Mouse (Mus musculus) neural tube, embryonic 14.5 days (tissue): Measurements from ENCODE around the gene Foxo6. TPM values are rescaled to one million over a fixed set of nuclear protein-coding genes. Genes with fewer than 3 reads are reported as not detected.

ENCODE experiments used
- ATAC-seq: fragments of 200-750 bp; cut with Nextera tagmentation; 2 replicates; pipeline ENCODE4 v1.8.0; 2017; ENCODE audit warnings: low read depth, mild to moderate bottlenecking, moderate TSS enrichment, moderate library complexity
- H3K27ac ChIP-seq: fragments of 300-500 bp; sonication (generic); 2 replicates; pipeline ENCODE4 v1.5.1; 2014; ENCODE audit warnings: low read depth, mild to moderate bottlenecking, control low read depth, low read length, moderate library complexity, mixed read lengths
- H3K27me3 ChIP-seq: fragments of 300-500 bp; sonication (generic); 2 replicates; pipeline ENCODE4 v1.6.1; 2014; ENCODE audit warnings: low read length; ENCODE audit not compliant: control insufficient read depth, insufficient read depth
- H3K36me3 ChIP-seq: fragments of 300-500 bp; sonication (generic); 2 replicates; pipeline ENCODE4 v1.6.1; 2014; ENCODE audit warnings: low read length, mixed read lengths; ENCODE audit not compliant: control insufficient read depth, insufficient read depth
- H3K4me1 ChIP-seq: fragments of 300-500 bp; sonication (generic); 2 replicates; pipeline ENCODE4 v1.6.1; 2014; ENCODE audit warnings: low read length; ENCODE audit not compliant: control insufficient read depth, insufficient read depth
- H3K4me2 ChIP-seq: fragments of 300-500 bp; sonication (generic); 2 replicates; pipeline ENCODE4 v1.6.1; 2014; ENCODE audit warnings: mild to moderate bottlenecking, low read depth, low read length, control low read depth
- H3K4me3 ChIP-seq: fragments of 300-500 bp; sonication (generic); 2 replicates; pipeline ENCODE4 v1.5.1; 2014; ENCODE audit warnings: low read depth, low read length, control low read depth, mixed read lengths
- H3K9ac ChIP-seq: fragments of 300-500 bp; sonication (generic); replicated peaks from 2 replicates; pipeline ENCODE4 v1.6.1; 2014; ENCODE audit warnings: low read depth, mild to moderate bottlenecking, control low read depth, low read length, mixed read lengths
- H3K9me3 ChIP-seq: fragments of 300-500 bp; sonication (generic); 2 replicates; pipeline ENCODE4 v1.6.1; 2016; ENCODE audit warnings: low read length; ENCODE audit not compliant: control insufficient read depth
- WGBS: fragments of 180-500 bp; shearing (Covaris S2); extraction: QIAGEN DNeasy Blood & Tissue Kit; methylation state at CpG from one replicate; pipeline ENCODE4 v1.1.7; 2014; 5-methylcytosine and 5-hydroxymethylcytosine counted together
- polyA plus RNA-seq: library from polyadenylated mRNA; unstranded; fragments of >200 nt; fragmentation: Nextera tagmentation; extraction: Ambion mirVana; gene quantifications from 2 replicates; pipeline ENCODE4 v1.2.1, GENCODE M21; 2014

Gene Foxo6
- polyA plus RNA-seq, 1 experiment from 2014 or later, result 1.1 TPM

DNA sequence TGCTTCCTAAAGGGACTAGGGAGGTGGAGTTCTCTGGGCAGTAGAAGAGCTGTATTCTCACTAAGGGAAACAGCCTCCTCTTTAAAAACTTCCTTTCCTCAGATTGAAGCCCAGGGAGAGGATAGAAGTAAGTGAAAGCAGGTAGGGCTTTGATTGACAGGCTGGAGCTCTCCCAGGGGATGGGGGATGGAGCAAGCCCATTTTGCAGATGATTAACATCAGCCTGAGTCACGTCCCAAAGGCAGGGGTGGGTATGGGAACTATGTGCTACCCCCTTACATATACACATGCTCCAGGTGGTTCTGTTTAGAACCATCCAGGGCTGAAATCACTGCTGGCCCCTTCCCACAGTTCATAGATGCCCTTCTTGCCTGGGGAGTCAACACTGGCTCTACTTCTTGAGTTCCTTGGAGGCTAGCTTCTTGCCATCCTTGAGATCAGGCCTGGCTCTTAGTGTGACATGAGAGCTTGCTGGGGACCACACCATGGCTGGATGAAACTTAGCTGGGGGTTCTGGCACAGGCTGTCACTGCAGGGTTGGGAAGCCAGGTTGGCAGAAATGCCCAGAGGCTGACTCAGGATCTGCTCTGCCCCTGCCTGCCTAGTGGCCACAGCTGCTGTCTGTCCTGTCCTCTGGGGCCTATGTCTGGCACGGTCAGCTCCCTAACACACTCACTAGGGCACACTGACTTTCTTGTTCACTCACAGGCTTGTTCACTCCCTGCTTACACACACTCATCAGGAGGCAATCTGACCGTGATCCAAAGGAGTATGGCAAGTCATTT, 2.2 kb upstream of the Foxo6 start:
- peaks cover 12% of the 10 kb centered on the region for H3K4me1 ChIP-seq
- no peak overlapping the region; the same call in 1 of the 2 replicates for H3K9ac ChIP-seq
- no peak overlapping the region for H3K4me3 ChIP-seq
- H3K27me3 ChIP-seq, result no peaks in the 10 kb centered on the region; the same call in 1 of the 2 replicates
- H3K9me3 ChIP-seq, result no peaks in the 10 kb centered on the region
- no peaks in the 10 kb centered on the region for H3K36me3 ChIP-seq
- ATAC-seq, result no peak
- WGBS, result 53% methylated on average over 3 of the region's 3 CpGs
- no peak overlapping the region for H3K27ac ChIP-seq
- H3K4me2 ChIP-seq, result no peak overlapping the region

GRCm38 (mm10) chr4:120286761-120287241, 348 bp downstream of the Foxo6 start:
- ATAC-seq, result no peak
- Histone ChIP-seq H3K9me3 (no peaks in the 10 kb centered on the region), H3K27me3 (peaks cover 2% of the 10 kb centered on the region), H3K4me2 (peak overlapping the region; percentile 93), H3K36me3 (no peaks in the 10 kb centered on the region), H3K4me3 (peak overlapping the region; percentile 73), H3K4me1 (peaks cover 30% of the 10 kb centered on the region), H3K9ac (peak overlapping the region; percentile 79), H3K27ac (peak overlapping the region; percentile 62; the same call in 1 of the 2 replicates)
- 1% methylated on average over 51 of the region's 53 CpGs for WGBS

DNA sequence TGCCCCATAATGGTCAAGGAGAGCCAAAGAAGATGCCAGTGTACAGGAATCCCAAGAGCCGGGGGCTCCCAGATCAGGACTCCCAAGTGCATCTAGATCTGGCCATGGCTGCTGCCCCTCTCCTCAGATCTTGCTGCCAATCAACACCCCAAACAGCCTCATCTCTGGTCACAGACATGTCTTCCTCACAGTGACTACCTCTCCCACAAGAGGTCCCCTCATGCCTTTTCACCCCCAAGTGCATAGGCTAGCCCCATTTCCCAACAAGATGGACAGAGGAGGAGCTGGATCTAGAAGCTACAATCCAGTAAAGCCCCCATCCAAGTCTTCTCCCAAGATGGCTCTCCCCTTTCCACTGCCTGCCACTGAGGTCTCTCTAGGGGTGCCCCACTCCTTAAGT, 1.4 kb downstream of the Foxo6 start:
- no peak overlapping the region for H3K27ac ChIP-seq
- H3K27me3 ChIP-seq, result peaks cover 2% of the 10 kb centered on the region
- H3K4me2 ChIP-seq, result peak overlapping the region; percentile 93
- no peaks in the 10 kb centered on the region for H3K9me3 ChIP-seq
- H3K4me3 ChIP-seq, result peak overlapping the region; percentile 73
- ATAC-seq, result no peak
- whole genome bisulfite sequencing, result 55% methylated on average over 1 of the region's 1 CpGs
- H3K9ac ChIP-seq, result 0 out of 2 replicates have a peak overlapping the region, but pooled peaks have one; percentile 79
- H3K36me3 ChIP-seq, result no peaks in the 10 kb centered on the region
- H3K4me1 ChIP-seq, result peaks cover 32% of the 10 kb centered on the region

GRCm38 (mm10) chr4:120285223-120285622, 1.9 kb downstream of the Foxo6 start:
- Histone ChIP-seq H3K4me2 (peak overlapping the region; percentile 93), H3K9me3 (no peaks in the 10 kb centered on the region), H3K4me3 (peak overlapping the region; percentile 73; the same call in 1 of the 2 replicates), H3K9ac (no peak overlapping the region), H3K27ac (no peak overlapping the region), H3K36me3 (no peaks in the 10 kb centered on the region), H3K27me3 (peaks cover 2% of the 10 kb centered on the region), H3K4me1 (peaks cover 32% of the 10 kb centered on the region)
- ATAC-seq, result no peak
- WGBS, result 61% methylated on average over 3 of the region's 3 CpGs

GRCm38 (mm10) chr4:120284187-120284586, 3.0 kb downstream of the Foxo6 start:
- H3K27me3 ChIP-seq, result peaks cover 2% of the 10 kb centered on the region
- no peak overlapping the region for H3K9ac ChIP-seq
- no peaks in the 10 kb centered on the region for H3K9me3 ChIP-seq
- H3K27ac ChIP-seq, result no peak overlapping the region
- ATAC-seq, result no peak
- peak overlapping the region; percentile 83 for H3K4me2 ChIP-seq
- no peaks in the 10 kb centered on the region for H3K36me3 ChIP-seq
- H3K4me3 ChIP-seq, result no peak overlapping the region
- 73% methylated on average over 1 of the region's 1 CpGs for WGBS
- peaks cover 32% of the 10 kb centered on the region for H3K4me1 ChIP-seq

DNA sequence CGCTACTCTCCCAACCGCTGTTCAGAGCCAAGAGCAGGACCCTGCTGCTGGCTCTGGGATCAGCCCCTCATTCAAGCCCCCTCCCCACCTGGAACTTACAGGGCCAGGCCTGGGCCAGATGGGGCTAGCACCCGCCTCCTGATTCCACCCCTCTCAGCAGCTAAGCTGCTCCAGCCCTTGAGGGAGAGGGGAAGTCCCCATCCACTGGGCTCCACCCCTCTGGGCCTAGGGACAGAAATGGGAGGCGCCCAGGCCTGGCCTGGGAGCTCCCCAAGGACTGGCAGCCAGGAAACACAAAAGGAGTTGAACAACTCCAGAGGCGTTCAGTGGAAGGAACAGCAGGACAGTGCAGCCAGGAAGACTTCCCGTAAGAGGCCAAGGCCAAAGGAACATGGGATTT, 4.0 kb downstream of the Foxo6 start:
- Histone ChIP-seq H3K36me3 (no peaks in the 10 kb centered on the region), H3K4me2 (peak overlapping the region; percentile 83), H3K9ac (peak overlapping the region; percentile 57), H3K4me1 (peaks cover 32% of the 10 kb centered on the region), H3K4me3 (peak overlapping the region; percentile 42), H3K27ac (peak overlapping the region; percentile 57), H3K27me3 (peaks cover 2% of the 10 kb centered on the region), H3K9me3 (no peaks in the 10 kb centered on the region)
- 7% methylated on average over 6 of the region's 6 CpGs for WGBS
- ATAC-seq, result peak; percentile 44

- Histone ChIP-seq H3K27me3 (peaks cover 2% of the 10 kb centered on the region), H3K4me2 (peak overlapping the region; percentile 83), H3K4me1 (peaks cover 33% of the 10 kb centered on the region), H3K9ac (peak overlapping the region; percentile 57), H3K9me3 (no peaks in the 10 kb centered on the region), H3K4me3 (peak overlapping the region; percentile 42), H3K36me3 (no peaks in the 10 kb centered on the region), H3K27ac (peak overlapping the region; percentile 57)
- ATAC-seq, result peak; percentile 53
- under 1% methylated on average over 43 of the region's 47 CpGs for WGBS
Measured at GRCm38 (mm10) chr4:120282568-120283091, 4.5 kb downstream of the Foxo6 start.

DNA sequence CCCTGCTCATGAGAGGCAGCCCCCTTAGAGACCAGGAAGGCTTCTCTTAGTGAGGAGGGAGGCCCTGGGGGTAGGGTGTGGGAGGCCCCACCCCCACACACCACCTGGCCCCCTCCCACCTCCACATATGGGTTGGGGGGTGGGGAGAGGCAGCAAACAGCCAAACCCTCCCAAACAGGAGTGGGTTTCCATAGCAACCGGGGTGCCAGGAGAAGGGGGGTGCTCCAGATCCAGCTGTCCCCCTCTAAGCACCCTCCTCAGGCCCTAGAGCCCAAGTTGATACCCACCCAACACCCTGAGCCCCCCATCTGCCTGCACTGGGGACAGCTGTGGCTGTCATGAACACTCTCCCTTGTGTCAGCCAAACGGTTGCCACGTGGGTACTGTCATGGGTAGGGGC, 6.1 kb downstream of the Foxo6 start:
- Histone ChIP-seq H3K9me3 (no peaks in the 10 kb centered on the region), H3K27me3 (peaks cover 2% of the 10 kb centered on the region), H3K4me3 (no peak overlapping the region), H3K4me2 (no peak overlapping the region), H3K27ac (no peak overlapping the region), H3K36me3 (no peaks in the 10 kb centered on the region), H3K9ac (no peak overlapping the region), H3K4me1 (peaks cover 42% of the 10 kb centered on the region)
- no peak for ATAC-seq
- 59% methylated on average over 3 of the region's 3 CpGs for WGBS

GRCm38 (mm10) chr4:120280432-120280831, 6.7 kb downstream of the Foxo6 start:
- H3K27ac ChIP-seq, result no peak overlapping the region
- H3K9me3 ChIP-seq, result no peaks in the 10 kb centered on the region
- peaks cover 37% of the 10 kb centered on the region for H3K4me1 ChIP-seq
- ATAC-seq, result no peak
- H3K4me2 ChIP-seq, result no peak overlapping the region
- peaks cover 2% of the 10 kb centered on the region for H3K27me3 ChIP-seq
- H3K36me3 ChIP-seq, result no peaks in the 10 kb centered on the region
- 81% methylated on average over 12 of the region's 12 CpGs for WGBS
- no peak overlapping the region for H3K9ac ChIP-seq
- no peak overlapping the region for H3K4me3 ChIP-seq
